Mouse (Mus musculus) erythroblast, embryonic 14.5 days (primary cell): ENCODE results near the gene Fsip1.

Experiments used
- GATA1 ChIP-seq: IDR thresholded peaks from 2 replicates; pipeline ENCODE4 v1.6.1; 2012; ENCODE audit warnings: low read length, inconsistent platforms, mixed read lengths
- TAL1 ChIP-seq: IDR thresholded peaks from 3 replicates; pipeline ENCODE4 v1.6.1; 2012; ENCODE audit warnings: low read length, inconsistent platforms, mixed read lengths

DNA sequence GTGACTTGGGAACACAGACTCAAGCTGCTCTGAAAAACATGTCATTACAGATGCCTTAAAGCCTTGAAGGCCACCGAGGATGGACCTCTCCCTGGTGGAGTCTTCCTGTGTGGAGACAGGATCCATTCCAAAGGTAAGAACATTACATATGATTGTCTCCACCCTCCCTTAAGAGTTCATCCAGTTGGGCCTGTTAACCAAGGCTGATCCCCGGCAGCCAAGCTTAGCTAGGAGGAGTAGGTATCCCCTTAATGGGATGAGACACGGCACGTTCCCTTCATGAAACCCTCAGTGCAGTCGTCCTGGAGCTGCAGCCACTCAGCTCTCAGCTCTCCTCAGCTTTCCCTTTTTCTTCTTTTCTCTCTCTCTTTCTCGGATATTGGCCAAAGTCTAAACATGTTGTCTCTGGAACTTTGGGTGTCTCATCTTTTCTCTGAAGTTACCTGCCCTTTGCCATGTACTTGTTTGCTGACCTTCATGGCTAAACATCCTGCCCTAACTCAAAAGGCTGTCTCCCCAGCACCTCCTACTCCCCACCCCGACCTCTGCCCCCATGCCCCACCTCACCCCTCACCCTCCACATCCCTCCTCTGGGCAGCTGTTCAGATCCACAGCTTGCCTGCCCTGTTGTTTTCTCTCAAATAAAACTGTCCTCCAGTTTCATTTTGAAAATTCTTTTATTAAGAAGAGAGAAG lies 49.2 kb upstream of the Fsip1 start:
- no peak for TF ChIP-seq GATA1
- TF ChIP-seq TAL1: no peak
